Mouse (Mus musculus) lung, adult 2 months (tissue): ENCODE measurements around the gene Rmi2. TPM values are rescaled to one million over a fixed set of nuclear protein-coding genes. Genes with fewer than 3 reads are reported as not detected.

ENCODE experiments used
- DNase-seq: peaks from one replicate; pipeline ENCODE4 v3.0.0; 2022
- H3K4me1 ChIP-seq: fragments of 200-500 bp; 2 replicates; pipeline ENCODE4 v1.6.1; 2011; ENCODE audit warnings: low read length; ENCODE audit not compliant: control insufficient read depth, insufficient read depth
- H3K4me3 ChIP-seq: fragments of 200-500 bp; replicated peaks from 2 replicates; pipeline ENCODE3; 2011; ENCODE audit warnings: low read depth, mild to moderate bottlenecking, control low read depth, low read length; ENCODE audit errors: extremely low read depth
- CTCF ChIP-seq: fragments of 200-500 bp; IDR thresholded peaks from 2 replicates; pipeline ENCODE4 v1.5.1; 2011; ENCODE audit warnings: mild to moderate bottlenecking, low read length, control low read depth; ENCODE audit not compliant: insufficient read depth
- POLR2A ChIP-seq: fragments of 200-500 bp; IDR thresholded peaks from 2 replicates; pipeline ENCODE4 v1.6.1; 2011; ENCODE audit warnings: low read depth, mild to moderate bottlenecking, control low read depth, low read length, borderline replicate concordance; ENCODE audit errors: extremely low read depth
- WGBS: fragments of 180-500 bp; shearing (Covaris S2); methylation state at CpG from one replicate; pipeline ENCODE4 v1.1.7; 2018; 5-methylcytosine and 5-hydroxymethylcytosine counted together
- polyA plus RNA-seq: library from polyadenylated mRNA; depleted of rRNA; stranded (reverse); fragments of >200 nt; gene quantifications from 2 replicates; pipeline ENCODE4 v1.2.3, GENCODE M21; 2012

Gene Rmi2
- polyA plus RNA-seq, 1 experiment = 0.38 TPM

- DNase-seq = no peak
These were observed 30.2 kb downstream of the Rmi2 start for GRCm38 (mm10) chr16:10864833-10865591.

GRCm38 (mm10) chr16:10865592-10865987 lies 30.7 kb downstream of the Rmi2 start:
- no peak for DNase-seq
- TF ChIP-seq CTCF (no peak), POLR2A (no peak)
- H3K4me1 ChIP-seq = no peaks in the 10 kb centered on the region
- no peak overlapping the region for H3K4me3 ChIP-seq

More at GRCm38 (mm10) chr16:10864833-10865591, 30.2 kb downstream of the Rmi2 start:
- no peak overlapping the region for H3K4me3 ChIP-seq
- WGBS = 77% methylated on average over 6 of the region's 6 CpGs
- no peak for TF ChIP-seq CTCF
- no peak for TF ChIP-seq POLR2A
- no peaks in the 10 kb centered on the region for H3K4me1 ChIP-seq

- WGBS = 89% methylated on average over 8 of the region's 8 CpGs
- DNase-seq = no peak
- H3K4me3 ChIP-seq = no peak overlapping the region
- no peaks in the 10 kb centered on the region for H3K4me1 ChIP-seq
- TF ChIP-seq CTCF (no peak), POLR2A (no peak)
These were observed 32.0 kb downstream of the Rmi2 start for GRCm38 (mm10) chr16:10866841-10867240.

- DNase-seq = no peak
- no peaks in the 10 kb centered on the region for H3K4me1 ChIP-seq
- no peak overlapping the region for H3K4me3 ChIP-seq
- WGBS = 93% methylated on average over 2 of the region's 2 CpGs
- TF ChIP-seq CTCF (no peak), POLR2A (no peak)
These were observed 32.6 kb downstream of the Rmi2 start for GRCm38 (mm10) chr16:10867501-10867900.

GRCm38 (mm10) chr16:10867904-10868440 lies 33.1 kb downstream of the Rmi2 start:
- H3K4me1 ChIP-seq = no peaks in the 10 kb centered on the region
- DNase-seq = peak; percentile 73
- no peak for TF ChIP-seq POLR2A
- TF ChIP-seq CTCF = peak; percentile 96
- no peak overlapping the region for H3K4me3 ChIP-seq
- WGBS = 45% methylated on average over 11 of the region's 11 CpGs

- no peak for DNase-seq
- Histone ChIP-seq H3K4me3 (no peak overlapping the region), H3K4me1 (no peaks in the 10 kb centered on the region)
- no peak for TF ChIP-seq CTCF
- TF ChIP-seq POLR2A = no peak
- 58% methylated on average over 4 of the region's 4 CpGs for WGBS
These were observed 36.1 kb downstream of the Rmi2 start for GRCm38 (mm10) chr16:10870969-10871368.

- no peak for DNase-seq
- no peak overlapping the region for H3K4me3 ChIP-seq
- 62% methylated on average over 4 of the region's 4 CpGs for WGBS
- no peaks in the 10 kb centered on the region for H3K4me1 ChIP-seq
- TF ChIP-seq CTCF = no peak
- TF ChIP-seq POLR2A = no peak
These were observed 38.0 kb downstream of the Rmi2 start for GRCm38 (mm10) chr16:10872825-10873360.

GRCm38 (mm10) chr16:10873654-10874053 lies 38.8 kb downstream of the Rmi2 start:
- no peak for TF ChIP-seq POLR2A
- TF ChIP-seq CTCF = peak; percentile 98
- H3K4me1 ChIP-seq = no peaks in the 10 kb centered on the region
- H3K4me3 ChIP-seq = no peak overlapping the region
- WGBS = 3% methylated on average over 5 of the region's 5 CpGs
- peak; percentile 77 for DNase-seq

GRCm38 (mm10) chr16:10878227-10878626 lies 43.4 kb downstream of the Rmi2 start:
- 51% methylated on average over 3 of the region's 3 CpGs for WGBS
- no peak overlapping the region for H3K4me3 ChIP-seq

GRCm38 (mm10) chr16:10879467-10879866 lies 44.6 kb downstream of the Rmi2 start:
- no peak for TF ChIP-seq POLR2A
- TF ChIP-seq CTCF = peak; percentile 90
- no peaks in the 10 kb centered on the region for H3K4me1 ChIP-seq
- H3K4me3 ChIP-seq = no peak overlapping the region
- DNase-seq = peak; percentile 59
- 100% methylated on average over 1 of the region's 1 CpGs for WGBS

More at GRCm38 (mm10) chr16:10878227-10878626, 43.4 kb downstream of the Rmi2 start:
- no peak for DNase-seq
- no peak for TF ChIP-seq POLR2A
- no peak for TF ChIP-seq CTCF
- no peaks in the 10 kb centered on the region for H3K4me1 ChIP-seq
